Mouse (Mus musculus) duodenum, adult 2 months (tissue): ENCODE results near the gene Cd177. TPM values are rescaled to one million over a fixed set of nuclear protein-coding genes. Genes with fewer than 3 reads are reported as not detected.

ENCODE experiments used
- polyA plus RNA-seq: library from polyadenylated mRNA; depleted of rRNA; stranded (reverse); fragments of >200 nt; gene quantifications from 2 replicates; pipeline ENCODE4 v1.2.3, GENCODE M21; 2012; ENCODE audit warnings: low replicate concordance; rRNA removed

Cd177 gene
- 2.4 and 6.6 TPM in 2 replicates for polyA plus RNA-seq

DNA sequence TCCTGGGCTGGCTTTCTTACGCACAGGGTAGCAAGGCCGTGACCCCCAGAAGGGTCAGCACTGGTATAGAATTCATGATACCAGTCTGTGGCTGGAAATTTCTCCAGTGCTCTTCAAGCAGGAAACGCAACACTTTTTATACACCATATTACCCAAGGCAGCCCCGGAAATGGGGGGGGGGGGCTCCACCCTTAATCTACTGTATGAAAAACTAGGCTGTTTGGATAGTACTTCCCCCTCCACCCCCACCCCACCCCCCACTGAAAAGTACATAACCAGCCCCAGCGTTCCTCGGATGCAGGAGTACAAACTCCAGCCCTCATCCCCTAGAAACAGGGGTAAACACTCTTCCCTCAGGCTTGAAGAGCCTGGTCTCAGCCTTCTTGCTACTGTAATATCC is at the start of gene Cd177:
Gene Cd177 (minus strand): TSS at position 101 of the 400 bp plus-strand sequence.

DNA sequence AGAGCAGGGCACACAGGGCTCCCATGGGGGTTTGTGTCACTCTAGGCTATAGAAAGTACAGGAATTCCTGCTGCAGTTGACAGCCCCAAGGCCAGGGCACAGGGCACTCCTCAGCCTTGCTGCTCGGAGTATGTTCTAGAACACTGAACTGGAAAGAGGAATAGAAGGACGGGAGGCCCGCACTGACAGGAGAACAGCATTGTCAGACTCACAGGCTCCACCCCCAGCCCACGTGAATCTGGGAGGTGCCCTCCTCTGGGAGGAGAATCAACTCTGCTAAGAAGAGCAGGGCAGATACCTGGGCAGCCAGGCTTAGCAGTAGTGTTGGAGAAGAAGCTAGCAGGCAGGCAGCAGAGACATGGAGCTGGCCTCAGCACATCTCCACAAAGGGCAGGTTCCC is 16.8 kb upstream of the Cd177 start, which contains the start of gene Ceacam10:
Gene Ceacam10 (plus strand): TSS at position 289 of the 400 bp plus-strand sequence.

DNA sequence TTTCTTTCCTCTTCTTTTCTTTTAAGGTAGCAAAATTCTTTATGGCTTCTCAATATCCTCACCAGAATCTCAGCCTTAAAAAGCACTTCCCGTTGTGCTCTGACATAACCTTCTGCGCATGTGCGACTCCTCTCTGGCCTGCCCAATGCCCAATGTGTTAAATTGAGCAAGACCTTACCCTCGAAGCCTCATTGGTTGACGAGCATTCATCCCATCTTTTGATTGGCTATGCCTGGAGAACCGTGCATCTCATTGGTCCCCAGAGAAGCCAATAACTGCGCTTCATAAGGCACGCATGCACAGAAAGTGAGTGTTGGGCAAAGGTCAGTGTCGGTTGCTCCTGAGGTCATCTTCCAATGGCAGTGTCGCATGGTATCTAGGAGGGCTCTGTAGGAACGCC is 33.3 kb downstream of the Cd177 start, which contains the start of gene Gm4763:
Gene Gm4763 (minus strand): TSS at position 101 of the 400 bp plus-strand sequence.

DNA sequence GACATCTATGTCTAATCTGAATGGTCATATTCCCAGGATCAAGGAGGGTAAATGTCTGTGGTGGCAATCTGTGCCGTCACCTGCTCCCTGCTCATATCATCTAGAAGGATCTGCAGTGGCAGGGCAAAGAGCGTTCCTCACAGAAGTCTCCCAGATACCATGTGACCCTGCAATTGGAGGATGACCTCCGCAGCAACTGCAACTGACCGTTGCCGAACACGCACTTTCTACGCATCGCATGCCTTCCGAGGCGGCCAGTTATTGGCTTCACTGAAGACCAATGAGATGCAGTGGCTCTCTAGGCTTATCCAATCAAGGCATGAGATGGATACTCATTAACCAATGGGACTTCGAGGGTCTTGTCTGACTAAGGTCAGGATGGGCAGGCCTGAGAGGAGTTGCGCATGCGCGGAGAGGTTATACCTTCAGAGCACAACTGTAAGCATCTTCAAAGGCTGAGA is 51.2 kb downstream of the Cd177 start, which contains the start of gene BC049730:
Gene BC049730 (plus strand): TSS at position 411 of the 461 bp plus-strand sequence.

Other genes with a start within 250 kb of the Cd177 start
- gene AC161166.1, start 247.9 kb downstream of the Cd177 start, polyA plus RNA-seq = 0.13 TPM in 1 of 2 replicates, not detected in the other
- gene Irgq, start 229.6 kb downstream of the Cd177 start, polyA plus RNA-seq = 7.7 and 8.1 TPM in 2 replicates
- gene Pinlyp, start 214.2 kb downstream of the Cd177 start, polyA plus RNA-seq = not detected in 2 replicates
- 20.9 and 29.8 TPM in 2 replicates for gene Xrcc1, start 214.0 kb downstream of the Cd177 start, polyA plus RNA-seq
- gene Ethe1, start 172.8 kb downstream of the Cd177 start, polyA plus RNA-seq = 54.1 and 78.1 TPM in 2 replicates
- 0.92 and 0.98 TPM in 2 replicates for gene Zfp575, start 172.7 kb downstream of the Cd177 start, polyA plus RNA-seq
- 6.1 and 9.5 TPM in 2 replicates for gene Phldb3, start 149.5 kb downstream of the Cd177 start, polyA plus RNA-seq
- 0.14 and 0.26 TPM in 2 replicates for gene Lypd3, start 123.8 kb downstream of the Cd177 start, polyA plus RNA-seq
- gene Tex101, start 83.6 kb downstream of the Cd177 start, polyA plus RNA-seq = not detected in 2 replicates
- gene BC049730, start 51.1 kb downstream of the Cd177 start, polyA plus RNA-seq = not detected in 2 replicates
- not detected in 2 replicates for gene Gm4763, start 33.4 kb downstream of the Cd177 start, polyA plus RNA-seq
- gene Ceacam10, start 16.9 kb upstream of the Cd177 start, polyA plus RNA-seq = 3.0 and 4.2 TPM in 2 replicates
- gene Gm9844, start 101.9 kb upstream of the Cd177 start, polyA plus RNA-seq = 0.31 TPM in 1 of 2 replicates, not detected in the other
- gene Lypd4, start 109.6 kb upstream of the Cd177 start, polyA plus RNA-seq = not detected in 2 replicates
- gene Dmrtc2, start 109.7 kb upstream of the Cd177 start, polyA plus RNA-seq = not detected in 2 replicates
- gene Rps19, start 124.1 kb upstream of the Cd177 start, polyA plus RNA-seq = 315 and 337 TPM in 2 replicates
- 31.8 and 52.6 TPM in 2 replicates for gene Cd79a, start 137.1 kb upstream of the Cd177 start, polyA plus RNA-seq
- gene Arhgef1, start 142.6 kb upstream of the Cd177 start, polyA plus RNA-seq = 128 and 140 TPM in 2 replicates
- not detected in 2 replicates for gene Gm4881, start 184.2 kb upstream of the Cd177 start, polyA plus RNA-seq
- gene Rabac1, start 212.4 kb upstream of the Cd177 start, polyA plus RNA-seq = 244 and 287 TPM in 2 replicates
- gene Atp1a3, start 245.6 kb upstream of the Cd177 start, polyA plus RNA-seq = 1.6 and 4.1 TPM in 2 replicates